Mouse (Mus musculus): ENCODE results near the gene Npy2r. TPM values are rescaled to one million over a fixed set of nuclear protein-coding genes. Genes with fewer than 3 reads are reported as not detected.

The Npy2r gene
- not detected in 2 replicates for total RNA-seq (2012; rRNA removed)

DNA sequence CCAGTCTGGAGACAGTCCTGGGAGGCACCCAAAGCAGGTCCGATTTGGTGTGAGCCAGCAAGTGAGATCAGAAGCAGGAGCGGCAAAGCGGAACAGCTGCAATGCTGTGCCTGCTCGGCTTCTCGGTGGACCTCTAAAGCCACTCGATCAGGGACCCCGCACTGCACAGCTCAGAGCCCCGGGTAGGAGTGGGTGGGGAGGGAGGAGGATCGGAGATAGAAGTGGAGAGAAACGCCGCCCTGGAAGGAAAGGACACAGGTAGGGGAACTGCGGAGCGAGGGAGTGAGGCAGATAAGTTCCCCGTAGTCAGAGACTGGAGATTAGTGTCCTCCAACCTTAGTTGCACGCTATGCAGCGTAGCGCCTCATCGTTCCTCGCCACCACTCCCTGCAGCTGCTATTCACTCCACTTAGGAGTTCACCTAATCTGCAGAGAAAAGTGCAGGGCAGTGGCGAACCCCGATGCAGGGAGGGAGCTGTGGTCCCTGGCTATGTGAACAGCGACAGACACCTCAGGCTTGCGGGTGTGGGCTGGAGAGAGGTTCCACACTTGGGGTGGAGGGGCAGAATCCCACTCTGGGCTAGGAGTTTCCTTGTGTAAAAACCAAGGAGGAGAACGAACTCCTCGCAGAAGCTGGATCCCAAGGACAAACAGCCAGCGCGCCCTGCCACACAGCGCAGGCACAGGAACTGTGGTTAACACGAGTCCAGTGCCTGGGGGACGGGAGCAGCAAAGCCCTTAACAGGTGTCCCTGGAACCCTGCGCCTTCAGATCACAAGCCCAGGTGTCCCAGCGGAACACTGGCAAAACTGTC lies at the start of gene Npy2r:
TSS of gene Npy2r (minus strand) at position 177 of the 814 bp plus-strand sequence.
- H3K4me3 ChIP-seq (ENCODE audit: insufficient read depth in 1 of 2, low read depth in 1 of 2, low read length in 2 of 2, poor library complexity in 1 of 2, severe bottlenecking in 1 of 2), result peak within 1 kb of the TSS; percentile 35 to 63
- H3K4me1 ChIP-seq (ENCODE audit: control insufficient read depth in 2 of 2, insufficient read depth in 2 of 2, low read length in 2 of 2, poor library complexity in 1 of 2), result no peaks in the 10 kb centered on the region
- H3K9me3 ChIP-seq (ENCODE audit: control insufficient read depth, insufficient read depth, low read depth, low read length), result no peaks in the 10 kb centered on the region
- peak; percentile 16 for DNase-seq (ENCODE audit: low read depth, low spot score)
- no peaks in the 10 kb centered on the region for H3K36me3 ChIP-seq (ENCODE audit: control insufficient read depth, insufficient read depth, low read length, poor library complexity, severe bottlenecking)
- TF ChIP-seq HCFC1 (IDR thresholded peaks at IDR 0.05; ENCODE audit: borderline replicate concordance, insufficient read depth, low read length) (no peak), CHD2 (IDR thresholded peaks at IDR 0.05; ENCODE audit: low read depth, low read length) (no peak), MAFK (IDR thresholded peaks at IDR 0.05; ENCODE audit: insufficient read depth, low read depth, low read length) (no peak), ZC3H11A (IDR thresholded peaks at IDR 0.05; ENCODE audit: borderline replicate concordance, low read depth, low read length) (no peak), ZNF384 (IDR thresholded peaks at IDR 0.05; ENCODE audit: low read depth, low read length) (no peak)
- no peak within 1 kb of the TSS for H3K9ac ChIP-seq (ENCODE audit: insufficient read depth, low read depth, low read length, poor library complexity, severe bottlenecking)
- in situ Hi-C loops (cut with MboI; ENCODE audit: low sequenced_read_pairs in 2 of 2, unreplicated experiment in 2 of 2), result no loop called here
- H3K27ac ChIP-seq (ENCODE audit: insufficient read depth, low read depth, low read length, poor library complexity, severe bottlenecking), result no peak within 1 kb of the TSS

DNA sequence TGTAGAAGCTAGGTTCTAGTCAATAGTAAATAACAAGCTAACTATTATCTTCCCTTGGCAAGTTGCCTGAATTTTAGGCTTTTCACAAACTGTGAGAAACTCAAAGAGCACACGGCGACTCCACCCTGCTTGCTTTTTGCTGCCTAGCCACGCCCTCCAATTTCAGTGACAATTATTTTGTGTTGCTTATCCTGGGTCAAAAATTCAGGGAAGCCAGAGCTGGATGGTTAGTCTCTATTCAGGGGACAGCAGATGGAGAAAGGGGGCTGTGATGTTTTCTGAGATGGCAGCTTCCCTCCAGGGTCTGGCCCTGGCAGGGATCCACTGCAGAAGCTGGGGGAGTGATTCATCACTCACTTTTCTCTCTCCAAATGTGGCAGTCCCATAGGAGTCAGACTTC lies 9.9 kb upstream of the Npy2r start:
- Histone ChIP-seq H3K9ac (ENCODE audit: insufficient read depth, low read depth, low read length, poor library complexity, severe bottlenecking) (no peak overlapping the region), H3K4me3 (ENCODE audit: insufficient read depth in 1 of 2, low read depth in 1 of 2, low read length in 2 of 2, poor library complexity in 1 of 2, severe bottlenecking in 1 of 2) (no peak overlapping the region), H3K9me3 (ENCODE audit: control insufficient read depth, insufficient read depth, low read depth, low read length) (no peaks in the 10 kb centered on the region), H3K36me3 (ENCODE audit: control insufficient read depth, insufficient read depth, low read length, poor library complexity, severe bottlenecking) (no peaks in the 10 kb centered on the region), H3K4me1 (ENCODE audit: control insufficient read depth in 2 of 2, insufficient read depth in 2 of 2, low read length in 2 of 2, poor library complexity in 1 of 2) (no peaks in the 10 kb centered on the region), H3K27ac (ENCODE audit: insufficient read depth, low read depth, low read length, poor library complexity, severe bottlenecking) (no peak overlapping the region)
- DNase-seq (ENCODE audit: low read depth, low spot score), result no peak
- in situ Hi-C loops (cut with MboI; ENCODE audit: low sequenced_read_pairs in 2 of 2, unreplicated experiment in 2 of 2), result no loop called here
- TF ChIP-seq ZNF384 (IDR thresholded peaks at IDR 0.05; ENCODE audit: low read depth, low read length) (no peak), MAFK (IDR thresholded peaks at IDR 0.05; ENCODE audit: insufficient read depth, low read depth, low read length) (no peak), ZC3H11A (IDR thresholded peaks at IDR 0.05; ENCODE audit: borderline replicate concordance, low read depth, low read length) (no peak), CHD2 (IDR thresholded peaks at IDR 0.05; ENCODE audit: low read depth, low read length) (no peak), HCFC1 (IDR thresholded peaks at IDR 0.05; ENCODE audit: borderline replicate concordance, insufficient read depth, low read length) (no peak)

GRCm38 (mm10) chr3:82556311-82556828 lies 8.5 kb upstream of the Npy2r start:
- in situ Hi-C loops (cut with MboI; ENCODE audit: low sequenced_read_pairs in 2 of 2, unreplicated experiment in 2 of 2), result no loop called here
- no peak overlapping the region for H3K4me3 ChIP-seq (ENCODE audit: insufficient read depth in 1 of 2, low read depth in 1 of 2, low read length in 2 of 2, poor library complexity in 1 of 2, severe bottlenecking in 1 of 2)
- H3K4me1 ChIP-seq (ENCODE audit: control insufficient read depth in 2 of 2, insufficient read depth in 2 of 2, low read length in 2 of 2, poor library complexity in 1 of 2), result no peaks in the 10 kb centered on the region
- no peaks in the 10 kb centered on the region for H3K36me3 ChIP-seq (ENCODE audit: control insufficient read depth, insufficient read depth, low read length, poor library complexity, severe bottlenecking)
- no peak overlapping the region for H3K27ac ChIP-seq (ENCODE audit: insufficient read depth, low read depth, low read length, poor library complexity, severe bottlenecking)
- TF ChIP-seq CHD2 (IDR thresholded peaks at IDR 0.05; ENCODE audit: low read depth, low read length) (no peak), ZC3H11A (IDR thresholded peaks at IDR 0.05; ENCODE audit: borderline replicate concordance, low read depth, low read length) (no peak), ZNF384 (IDR thresholded peaks at IDR 0.05; ENCODE audit: low read depth, low read length) (no peak), HCFC1 (IDR thresholded peaks at IDR 0.05; ENCODE audit: borderline replicate concordance, insufficient read depth, low read length) (no peak), MAFK (IDR thresholded peaks at IDR 0.05; ENCODE audit: insufficient read depth, low read depth, low read length) (no peak)
- H3K9me3 ChIP-seq (ENCODE audit: control insufficient read depth, insufficient read depth, low read depth, low read length), result no peaks in the 10 kb centered on the region
- no peak for DNase-seq (ENCODE audit: low read depth, low spot score)
- H3K9ac ChIP-seq (ENCODE audit: insufficient read depth, low read depth, low read length, poor library complexity, severe bottlenecking), result no peak overlapping the region

- Histone ChIP-seq H3K4me3 (ENCODE audit: insufficient read depth in 1 of 2, low read depth in 1 of 2, low read length in 2 of 2, poor library complexity in 1 of 2, severe bottlenecking in 1 of 2) (no peak overlapping the region), H3K36me3 (ENCODE audit: control insufficient read depth, insufficient read depth, low read length, poor library complexity, severe bottlenecking) (no peaks in the 10 kb centered on the region), H3K9me3 (ENCODE audit: control insufficient read depth, insufficient read depth, low read depth, low read length) (no peaks in the 10 kb centered on the region), H3K4me1 (ENCODE audit: control insufficient read depth in 2 of 2, insufficient read depth in 2 of 2, low read length in 2 of 2, poor library complexity in 1 of 2) (no peaks in the 10 kb centered on the region), H3K27ac (ENCODE audit: insufficient read depth, low read depth, low read length, poor library complexity, severe bottlenecking) (no peak overlapping the region), H3K9ac (ENCODE audit: insufficient read depth, low read depth, low read length, poor library complexity, severe bottlenecking) (no peak overlapping the region)
- no peak for DNase-seq (ENCODE audit: low read depth, low spot score)
- in situ Hi-C loops (cut with MboI; ENCODE audit: low sequenced_read_pairs in 2 of 2, unreplicated experiment in 2 of 2), result no loop called here
- TF ChIP-seq ZC3H11A (IDR thresholded peaks at IDR 0.05; ENCODE audit: borderline replicate concordance, low read depth, low read length), result no peak
- no peak for TF ChIP-seq ZNF384 (IDR thresholded peaks at IDR 0.05; ENCODE audit: low read depth, low read length)
- TF ChIP-seq CHD2 (IDR thresholded peaks at IDR 0.05; ENCODE audit: low read depth, low read length), result no peak
- TF ChIP-seq HCFC1 (IDR thresholded peaks at IDR 0.05; ENCODE audit: borderline replicate concordance, insufficient read depth, low read length), result no peak
- no peak for TF ChIP-seq MAFK (IDR thresholded peaks at IDR 0.05; ENCODE audit: insufficient read depth, low read depth, low read length)
These were observed 2.0 kb upstream of the Npy2r start for GRCm38 (mm10) chr3:82549932-82550331.
